Mouse (Mus musculus) ES-E14 (cell line): ENCODE measurements at regions not wholly inside any gene's neighbourhood (a gene's known extent, or its start where the extent isn't known, plus 50 kb on each side); places are given as distances from the start of the nearest gene placed in this dataset.

Experiments used
- DNase-seq: peaks from one replicate; pipeline ENCODE4 v3.0.0-alpha.2; 2013; ENCODE audit warnings: low read depth, low spot score
- H3K27ac ChIP-seq: 2 replicates; pipeline ENCODE4 v1.5.1; 2012; ENCODE audit warnings: low read depth, mild to moderate bottlenecking, low read length, moderate library complexity, mixed read lengths; ENCODE audit not compliant: poor library complexity, insufficient read depth, severe bottlenecking
- H3K36me3 ChIP-seq: 2 replicates; pipeline ENCODE4 v1.6.1; 2012; ENCODE audit warnings: mild to moderate bottlenecking, low read length, moderate library complexity, mixed read lengths; ENCODE audit not compliant: control insufficient read depth, poor library complexity, insufficient read depth, severe bottlenecking
- H3K4me1 ChIP-seq, 2 experiments: fragments of 150-350 bp in 1 of 2; sonication (generic) in 1 of 2; 2 replicates each; pipeline ENCODE4 v1.6.1; 2012; ENCODE audit warnings: low read length in 2 of 2, mild to moderate bottlenecking in 1 of 2, mixed read lengths in 1 of 2; ENCODE audit not compliant: control insufficient read depth in 2 of 2, insufficient read depth in 2 of 2, poor library complexity in 1 of 2
- H3K4me3 ChIP-seq, 2 experiments: fragments of 150-350 bp in 1 of 2; sonication (generic) in 1 of 2; 2 replicates each; pipeline ENCODE4 v1.5.1; 2012; ENCODE audit warnings: low read length in 2 of 2, low read depth in 1 of 2, mild to moderate bottlenecking in 1 of 2, mixed read lengths in 1 of 2; ENCODE audit not compliant: insufficient read depth in 1 of 2, poor library complexity in 1 of 2, severe bottlenecking in 1 of 2
- H3K9ac ChIP-seq: 2 replicates; pipeline ENCODE4 v1.6.1; 2012; ENCODE audit warnings: low read depth, mild to moderate bottlenecking, low read length, mixed read lengths; ENCODE audit not compliant: poor library complexity, insufficient read depth, severe bottlenecking
- H3K9me3 ChIP-seq: fragments of 150-350 bp; sonication (generic); 2 replicates; pipeline ENCODE4 v1.6.1; 2012; ENCODE audit warnings: low read depth, mild to moderate bottlenecking, low read length; ENCODE audit not compliant: control insufficient read depth, insufficient read depth
- CHD2 ChIP-seq: IDR thresholded peaks from 2 replicates; pipeline ENCODE4 v1.6.1; 2014; ENCODE audit warnings: mild to moderate bottlenecking, low read depth, low read length, inconsistent platforms
- HCFC1 ChIP-seq: IDR thresholded peaks from 2 replicates; pipeline ENCODE4 v1.6.1; 2012; ENCODE audit warnings: low read length, inconsistent platforms, borderline replicate concordance; ENCODE audit not compliant: insufficient read depth
- MAFK ChIP-seq: IDR thresholded peaks from 2 replicates; pipeline ENCODE4 v1.6.1; 2014; ENCODE audit warnings: mild to moderate bottlenecking, low read depth, low read length, inconsistent platforms; ENCODE audit not compliant: insufficient read depth
- ZC3H11A ChIP-seq: IDR thresholded peaks from 2 replicates; pipeline ENCODE4 v1.6.1; 2012; ENCODE audit warnings: low read depth, mild to moderate bottlenecking, inconsistent platforms, low read length, borderline replicate concordance
- ZNF384 ChIP-seq: IDR thresholded peaks from 2 replicates; pipeline ENCODE4 v1.6.1; 2012; ENCODE audit warnings: low read depth, low read length, inconsistent platforms
- in situ Hi-C, 2 experiments: fragments of 600-800 bp; cut with MboI; formaldehyde crosslinking; loops; one replicate each; pipeline ENCODE4 v1.15.1; 2025; ENCODE audit warnings: low sequenced_read_pairs in 2 of 2, inconsistent platforms in 1 of 2; ENCODE audit not compliant: unreplicated experiment in 2 of 2

GRCm38 (mm10) chr15:38129330-38129729, 704.0 kb downstream of the 4930447A16Rik start:
- Histone ChIP-seq H3K36me3 (no peaks in the 10 kb centered on the region), H3K9ac (no peak overlapping the region), H3K27ac (no peak overlapping the region), H3K4me3 (no peak overlapping the region), H3K4me1 (no peaks in the 10 kb centered on the region), H3K9me3 (no peaks in the 10 kb centered on the region)
- no peak for TF ChIP-seq MAFK
- no peak for TF ChIP-seq CHD2
- no peak for TF ChIP-seq ZC3H11A
- in situ Hi-C loops = no loop called here
- no peak for DNase-seq

- H3K4me1 ChIP-seq = peaks cover 0 to 2% of the 10 kb centered on the region in 2 experiments; a peak in 1 of 4 replicates
- no peak for DNase-seq
- H3K36me3 ChIP-seq = no peaks in the 10 kb centered on the region
- in situ Hi-C loops = no loop called here
- H3K4me3 ChIP-seq = no peak overlapping the region
- H3K9me3 ChIP-seq = no peaks in the 10 kb centered on the region
- TF ChIP-seq MAFK = no peak
- TF ChIP-seq ZNF384 = no peak
- no peak for TF ChIP-seq HCFC1
- TF ChIP-seq CHD2 = no peak
- TF ChIP-seq ZC3H11A = no peak
- H3K27ac ChIP-seq = no peak overlapping the region
- no peak overlapping the region for H3K9ac ChIP-seq
These were observed 704.7 kb downstream of the 4930447A16Rik start for GRCm38 (mm10) chr15:38129861-38130631.

- H3K36me3 ChIP-seq = no peaks in the 10 kb centered on the region
- H3K4me1 ChIP-seq = peaks cover 0 to 2% of the 10 kb centered on the region in 2 experiments; a peak in 1 of 4 replicates
- H3K27ac ChIP-seq = no peak overlapping the region
- H3K9me3 ChIP-seq = no peaks in the 10 kb centered on the region
- in situ Hi-C loops = no loop called here
- TF ChIP-seq ZNF384 (no peak), HCFC1 (no peak), MAFK (no peak), ZC3H11A (no peak), CHD2 (no peak)
- no peak for DNase-seq
- H3K9ac ChIP-seq = no peak overlapping the region
- H3K4me3 ChIP-seq = no peak overlapping the region
These were observed 705.3 kb downstream of the 4930447A16Rik start for GRCm38 (mm10) chr15:38130632-38131028.

- TF ChIP-seq MAFK = no peak
- no peak for TF ChIP-seq ZNF384
- TF ChIP-seq HCFC1 = no peak
- TF ChIP-seq ZC3H11A = no peak
- TF ChIP-seq CHD2 = no peak
- peaks cover 0 to 2% of the 10 kb centered on the region in 2 experiments; a peak in 2 of 4 replicates for H3K4me1 ChIP-seq
- in situ Hi-C loops = no loop called here
These were observed 714.3 kb downstream of the 4930447A16Rik start for GRCm38 (mm10) chr15:38139639-38140038.

GRCm38 (mm10) chr15:38143495-38143894, 718.1 kb downstream of the 4930447A16Rik start:
- Histone ChIP-seq H3K4me1 (peaks cover 0 to 4% of the 10 kb centered on the region in 2 experiments; a peak in 1 of 4 replicates), H3K27ac (no peak overlapping the region), H3K9ac (no peak overlapping the region), H3K36me3 (no peaks in the 10 kb centered on the region), H3K9me3 (no peaks in the 10 kb centered on the region), H3K4me3 (no peak overlapping the region)
- in situ Hi-C loops = no loop called here
- TF ChIP-seq ZNF384 (no peak), CHD2 (no peak), HCFC1 (no peak)
- no peak for DNase-seq

More at GRCm38 (mm10) chr15:38139639-38140038, 714.3 kb downstream of the 4930447A16Rik start:
- H3K36me3 ChIP-seq = no peaks in the 10 kb centered on the region
- H3K4me3 ChIP-seq = no peak overlapping the region
- no peaks in the 10 kb centered on the region for H3K9me3 ChIP-seq
- no peak overlapping the region for H3K27ac ChIP-seq
- no peak for DNase-seq
- no peak overlapping the region; the same call in 1 of the 2 replicates for H3K9ac ChIP-seq
